Mouse (Mus musculus) forebrain, postnatal 0 days (tissue): ENCODE measurements around the gene Galntl5. TPM values are rescaled to one million over a fixed set of nuclear protein-coding genes. Genes with fewer than 3 reads are reported as not detected.

Experiments
- ATAC-seq: fragments of 200-750 bp; cut with Nextera tagmentation; 2 replicates; pipeline ENCODE4 v1.8.0; 2017; ENCODE audit warnings: mild to moderate bottlenecking, moderate library complexity
- DNase-seq: peaks from one replicate; pipeline ENCODE4 v3.0.0-alpha.2; 2015
- H3K27ac ChIP-seq: fragments of 300-500 bp; sonication (generic); 2 replicates; pipeline ENCODE4 v1.5.1; 2014; ENCODE audit warnings: low read depth, mild to moderate bottlenecking, antibody characterized with exemption, low read length, moderate library complexity, mixed read lengths
- H3K27me3 ChIP-seq: fragments of 300-500 bp; sonication (generic); 2 replicates; pipeline ENCODE4 v1.6.1; 2014; ENCODE audit warnings: mild to moderate bottlenecking, low read length, mixed read lengths; ENCODE audit not compliant: insufficient read depth
- H3K36me3 ChIP-seq: fragments of 300-500 bp; sonication (generic); 2 replicates; pipeline ENCODE4 v1.6.1; 2014; ENCODE audit warnings: mild to moderate bottlenecking, moderate library complexity; ENCODE audit not compliant: insufficient read depth
- H3K4me1 ChIP-seq: fragments of 300-500 bp; sonication (generic); 2 replicates; pipeline ENCODE4 v1.6.1; 2014; ENCODE audit warnings: antibody characterized with exemption; ENCODE audit not compliant: insufficient read depth
- H3K4me2 ChIP-seq: fragments of 300-500 bp; sonication (generic); 2 replicates; pipeline ENCODE4 v1.6.1; 2014; ENCODE audit warnings: low read depth, mild to moderate bottlenecking, moderate library complexity
- H3K4me3 ChIP-seq: fragments of 300-500 bp; sonication (generic); 2 replicates; pipeline ENCODE4 v1.5.1; 2014; ENCODE audit warnings: low read depth, low read length, mixed read lengths
- H3K9ac ChIP-seq: fragments of 300-500 bp; sonication (generic); 2 replicates; pipeline ENCODE4 v1.6.1; 2014; ENCODE audit warnings: mild to moderate bottlenecking
- H3K9me3 ChIP-seq: fragments of 300-500 bp; sonication (generic); 2 replicates; pipeline ENCODE4 v1.6.1; 2016; ENCODE audit warnings: low read length
- CTCF ChIP-seq: sonication (generic); IDR thresholded peaks from 2 replicates; pipeline ENCODE4 v1.5.1; 2016; ENCODE audit warnings: antibody characterized with exemption, control low read depth, low read depth
- WGBS: fragments of 180-500 bp; shearing (Covaris S2); extraction: QIAGEN DNeasy Blood & Tissue Kit; methylation state at CpG from one replicate; pipeline ENCODE4 v1.1.7; 2014; 5-methylcytosine and 5-hydroxymethylcytosine counted together
- microRNA-seq, 2 experiments: library from miRNA; unstranded; fragments of <30 nt; microRNA quantifications; one replicate each; pipeline ENCODE4; 2016
- polyA plus RNA-seq: library from polyadenylated mRNA; unstranded; fragments of >200 nt; fragmentation: Nextera tagmentation; extraction: Ambion mirVana; gene quantifications from 2 replicates; pipeline ENCODE4 v1.2.1, GENCODE M21; 2015
- total RNA-seq: library from RNA; depleted of rRNA; stranded (reverse); fragments of >200 nt; gene quantifications from 2 replicates; pipeline ENCODE4 v1.2.3, GENCODE M21; 2014; rRNA removed

Gene Galntl5
- total and polyA plus RNA-seq, 2 experiments from 2014 or later: not detected

DNA sequence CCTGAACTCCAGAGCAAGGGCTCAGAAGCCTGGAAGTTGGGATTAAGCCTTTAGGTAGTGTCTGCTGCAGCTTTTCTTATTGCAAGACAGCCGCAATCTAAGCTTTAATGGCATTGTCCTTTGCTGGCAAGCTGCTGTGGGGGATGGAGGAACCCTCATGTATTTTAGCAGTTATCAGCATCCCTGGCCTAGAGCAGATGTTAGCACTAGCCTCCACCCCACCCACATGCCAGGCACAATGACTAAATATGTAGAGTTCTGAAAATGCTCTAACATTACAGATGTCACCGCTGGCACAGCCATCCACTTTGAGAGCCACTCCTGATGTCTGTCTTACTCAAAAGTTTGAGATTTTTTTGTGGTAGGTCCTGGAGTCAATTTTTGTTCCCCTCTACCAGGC lies 75.4 kb downstream of the Galntl5 start:
- no peak for TF ChIP-seq CTCF
- ATAC-seq (no peak), DNase-seq (no peak)
- H3K4me1 ChIP-seq: no peaks in the 10 kb centered on the region
- no peak overlapping the region for H3K27ac ChIP-seq
- H3K4me3 ChIP-seq: no peak overlapping the region
- H3K27me3 ChIP-seq: no peaks in the 10 kb centered on the region
- no peaks in the 10 kb centered on the region for H3K9me3 ChIP-seq
- WGBS: 71% methylated on average over 2 of the region's 2 CpGs
- H3K36me3 ChIP-seq: peaks cover 75% of the 10 kb centered on the region
- H3K4me2 ChIP-seq: no peak overlapping the region
- no peak overlapping the region for H3K9ac ChIP-seq

- DNase-seq (no peak), ATAC-seq (no peak)
- Histone ChIP-seq H3K9me3 (no peaks in the 10 kb centered on the region), H3K4me1 (no peaks in the 10 kb centered on the region), H3K4me2 (no peak overlapping the region), H3K36me3 (peaks cover 78% of the 10 kb centered on the region), H3K27me3 (no peaks in the 10 kb centered on the region), H3K9ac (no peak overlapping the region), H3K27ac (no peak overlapping the region), H3K4me3 (no peak overlapping the region)
- TF ChIP-seq CTCF: no peak
- WGBS: 87% methylated on average over 6 of the region's 6 CpGs
Observed at GRCm38 (mm10) chr5:25261452-25261851, 80.2 kb downstream of the Galntl5 start.

DNA sequence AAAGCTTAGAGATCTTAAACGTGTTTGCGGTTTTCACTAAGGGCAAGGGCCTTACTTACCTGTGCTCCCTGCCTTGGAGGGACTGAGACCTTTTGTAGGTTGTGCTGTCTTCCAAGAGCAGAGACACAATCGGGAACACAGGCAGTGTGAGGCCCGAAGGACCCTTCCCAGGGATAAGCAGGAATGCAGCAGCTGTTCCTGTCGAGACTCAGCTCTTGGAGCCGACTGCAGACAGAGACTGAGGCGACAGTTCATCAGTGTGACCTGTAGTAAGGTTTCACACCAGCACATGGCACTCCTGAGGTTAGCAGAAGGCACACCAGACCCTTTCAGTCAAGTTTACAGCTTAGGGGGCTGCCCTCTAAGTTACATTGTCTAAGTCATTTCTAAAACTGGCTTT lies 81.0 kb downstream of the Galntl5 start:
- Histone ChIP-seq H3K36me3 (peaks cover 80% of the 10 kb centered on the region), H3K9ac (no peak overlapping the region), H3K27me3 (no peaks in the 10 kb centered on the region), H3K4me3 (no peak overlapping the region), H3K27ac (no peak overlapping the region), H3K4me1 (no peaks in the 10 kb centered on the region), H3K9me3 (no peaks in the 10 kb centered on the region), H3K4me2 (no peak overlapping the region)
- DNase-seq (no peak), ATAC-seq (no peak)
- no peak for TF ChIP-seq CTCF
- 87% methylated on average over 7 of the region's 7 CpGs for WGBS

GRCm38 (mm10) chr5:25268258-25268888 lies 87.1 kb downstream of the Galntl5 start:
- DNase-seq: no peak
- H3K36me3 ChIP-seq: peaks cover 68% of the 10 kb centered on the region
- no peaks in the 10 kb centered on the region for H3K4me1 ChIP-seq
- ATAC-seq: no peak
- no peaks in the 10 kb centered on the region for H3K9me3 ChIP-seq
- TF ChIP-seq CTCF: no peak
- WGBS: 96% methylated on average over 4 of the region's 4 CpGs
- H3K27ac ChIP-seq: no peak overlapping the region
- no peak overlapping the region for H3K4me2 ChIP-seq
- no peak overlapping the region for H3K9ac ChIP-seq
- H3K27me3 ChIP-seq: no peaks in the 10 kb centered on the region
- no peak overlapping the region for H3K4me3 ChIP-seq

Small RNAs within 50 kb of the gene (microRNA-seq; reads per million reads assigned to microRNA genes)
- 0 reads per million in 2 experiments for gene Gm26051

Other genes starting within 250 kb of the Galntl5 start
- gene Prkag2, start 80.8 kb upstream of the Galntl5 start, total RNA-seq: 62.4 and 72.2 TPM in 2 replicates
- gene Prkag2, start 80.8 kb upstream of the Galntl5 start, polyA plus RNA-seq: 94.9 and 112 TPM in 2 replicates
- 55.1 and 57.1 TPM in 2 replicates for gene Galnt11, start 40.4 kb downstream of the Galntl5 start, total RNA-seq
- 34.6 and 43.8 TPM in 2 replicates for gene Galnt11, start 40.4 kb downstream of the Galntl5 start, polyA plus RNA-seq
- not detected in 2 replicates for gene E130116L18Rik, start 41.7 kb downstream of the Galntl5 start, total RNA-seq
- gene E130116L18Rik, start 41.7 kb downstream of the Galntl5 start, polyA plus RNA-seq: 2.0 TPM in 1 of 2 replicates, not detected in the other